Comparison of ENCODE assay signal across 8 mouse cellular contexts in genomic region chr19:56722291-56722707, GRCm38 (mm10). TPM values are rescaled to one million over a fixed set of nuclear protein-coding genes. Genes with fewer than 3 reads are reported as not detected.
DNase-seq lines count a peak whose midpoint lies in the region; ATAC-seq lines count a peak whose summit lies in the region.

No protein-coding gene starts in this region.

- peaks cover 23 to 38% of the 10 kb centered on the region in 2 experiments for H3K4me1 ChIP-seq in heart, embryonic 14.5 days (ENCODE audit: control insufficient read depth in 2 of 2, insufficient read depth in 2 of 2, low read length in 2 of 2)
- H3K4me1 ChIP-seq in brown adipose tissue, adult 24 weeks (ENCODE audit: control insufficient read depth, insufficient read depth, insufficient read length, low read length) = peaks cover 6% of the 10 kb centered on the region
- peaks cover 33% of the 10 kb centered on the region for H3K4me1 ChIP-seq in hindbrain, embryonic 12.5 days

- ATAC-seq in heart, embryonic 14.5 days (ENCODE audit: insufficient number of reproducible peaks, insufficient read depth, low FRiP score, low read depth) = peak; percentile 20; the same call in 1 of the 2 replicates
- peak; percentile 29; the same call in 1 of the 2 replicates for ATAC-seq in hindbrain, embryonic 12.5 days (ENCODE audit: low FRiP score)

- peak overlapping the region; percentile 90 for H3K9ac ChIP-seq in heart, embryonic 14.5 days (ENCODE audit: low read length)
- peak overlapping the region; percentile 53 for H3K9ac ChIP-seq in hindbrain, embryonic 12.5 days

- H3K36me3 ChIP-seq in heart, embryonic 14.5 days (ENCODE audit: control insufficient read depth, insufficient read depth, low read length) = no peaks in the 10 kb centered on the region; the same call in 1 of the 2 replicates
- no peaks in the 10 kb centered on the region for H3K36me3 ChIP-seq in hindbrain, embryonic 12.5 days

- H3K4me3 ChIP-seq in heart, embryonic 14.5 days (ENCODE audit: control insufficient read depth in 1 of 2, insufficient read depth in 1 of 2, low read depth in 1 of 2, low read length in 2 of 2) = peak overlapping the region; percentile 52 to 77
- peak overlapping the region; percentile 75 for H3K4me3 ChIP-seq in brown adipose tissue, adult 24 weeks (ENCODE audit: insufficient read depth, low read depth, low read length)
- peak overlapping the region; percentile 57 for H3K4me3 ChIP-seq in hindbrain, embryonic 12.5 days

- no peak for DNase-seq in heart, adult 9 months (ENCODE audit: low spot score in 2 of 2)
- DNase-seq in lung, postnatal 14 days = peak; percentile 31
- no peak for DNase-seq in cerebellum, postnatal 25 days
- DNase-seq in cerebellum, postnatal 4 days (ENCODE audit: low spot score in 2 of 2) = no peak
- no peak for DNase-seq in cerebellum, adult 18-20 months

- H3K4me2 ChIP-seq in heart, embryonic 14.5 days (ENCODE audit: low read length) = peak overlapping the region; percentile 83
- peak overlapping the region; percentile 97 for H3K4me2 ChIP-seq in hindbrain, embryonic 12.5 days (replicated peaks)

- H3K9me3 ChIP-seq in heart, embryonic 14.5 days (ENCODE audit: control insufficient read depth, low read length) = no peaks in the 10 kb centered on the region
- H3K9me3 ChIP-seq in hindbrain, embryonic 12.5 days (replicated peaks) = no peaks in the 10 kb centered on the region

- H3K27ac ChIP-seq in heart, embryonic 14.5 days (replicated peaks in 1 of 2; ENCODE audit: control insufficient read depth in 1 of 2, insufficient read depth in 1 of 2, low read depth in 2 of 2, low read length in 2 of 2) = peak overlapping the region in 1 of 2 experiments; percentile 77; a peak in 2 of 4 replicates
- H3K27ac ChIP-seq in brown adipose tissue, adult 24 weeks (replicated peaks; ENCODE audit: low read depth, low read length) = peak overlapping the region; percentile 98
- no peak overlapping the region for H3K27ac ChIP-seq in hindbrain, embryonic 12.5 days

- WGBS in heart, embryonic 14.5 days = under 1% methylated on average over 48 of the region's 48 CpGs
- 2% methylated on average over 48 of the region's 48 CpGs for WGBS in hindbrain, embryonic 12.5 days

- peaks cover 9% of the 10 kb centered on the region; the same call in 1 of the 2 replicates for H3K27me3 ChIP-seq in heart, embryonic 14.5 days (ENCODE audit: control insufficient read depth, insufficient read depth, low read length)
- H3K27me3 ChIP-seq in hindbrain, embryonic 12.5 days = peaks cover 82% of the 10 kb centered on the region

RNA-seq across cellular contexts. Expression of gene Adrb1, which starts 0.3 kb away (rescaled TPM):
- polyA plus RNA-seq in heart, embryonic 14.5 days (2014; fragmentation: Nextera tagmentation; extraction: Ambion mirVana) = 6.5 and 8.2 TPM in 2 replicates
- polyA plus RNA-seq in brown adipose tissue, adult 24 weeks (2012; ENCODE audit: insufficient read depth, insufficient read length, missing spikeins) = 21.8 and 23.9 TPM in 2 replicates
- polyA plus RNA-seq in hindbrain, embryonic 12.5 days (2016; fragmentation: Nextera tagmentation; extraction: Ambion mirVana) = 0.21 and 0.35 TPM in 2 replicates
